Mouse (Mus musculus) embryonic facial prominence, embryonic 13.5 days (tissue): ENCODE data around the gene Tgfbr3. TPM values are rescaled to one million over a fixed set of nuclear protein-coding genes. Genes with fewer than 3 reads are reported as not detected.
"Not testable (repeated sequence)": the region's sequence is repeated elsewhere in the genome, so short reads cannot be mapped to it uniquely, and the experiment has no call there.

Source experiments
- ATAC-seq: fragments of 200-750 bp; cut with Nextera tagmentation; 2 replicates; pipeline ENCODE4 v1.8.0; 2017; ENCODE audit warnings: low read depth; ENCODE audit not compliant: insufficient number of reproducible peaks, insufficient read depth, low FRiP score, low TSS enrichment
- H3K27ac ChIP-seq: fragments of 300-500 bp; sonication (generic); 2 replicates; pipeline ENCODE4 v1.5.1; 2015; ENCODE audit warnings: moderate library complexity, mild to moderate bottlenecking, inconsistent platforms
- H3K27me3 ChIP-seq: fragments of 300-500 bp; sonication (generic); 2 replicates; pipeline ENCODE4 v1.6.1; 2015; ENCODE audit warnings: mild to moderate bottlenecking, inconsistent platforms
- H3K36me3 ChIP-seq: fragments of 300-500 bp; sonication (generic); 2 replicates; pipeline ENCODE4 v1.6.1; 2015; ENCODE audit warnings: mild to moderate bottlenecking, inconsistent platforms
- H3K4me1 ChIP-seq: fragments of 300-500 bp; sonication (generic); 2 replicates; pipeline ENCODE4 v1.6.1; 2015; ENCODE audit warnings: inconsistent platforms
- H3K4me2 ChIP-seq: fragments of 300-500 bp; sonication (generic); 2 replicates; pipeline ENCODE4 v1.6.1; 2015; ENCODE audit warnings: moderate library complexity, mild to moderate bottlenecking, inconsistent platforms
- H3K4me3 ChIP-seq: fragments of 300-500 bp; sonication (generic); 2 replicates; pipeline ENCODE4 v1.5.1; 2015; ENCODE audit warnings: mild to moderate bottlenecking, inconsistent platforms
- H3K9ac ChIP-seq: fragments of 300-500 bp; sonication (generic); 2 replicates; pipeline ENCODE4 v1.6.1; 2015; ENCODE audit warnings: mild to moderate bottlenecking, inconsistent platforms
- H3K9me3 ChIP-seq: fragments of 300-500 bp; sonication (generic); 2 replicates; pipeline ENCODE4 v1.6.1; 2016; ENCODE audit warnings: inconsistent platforms
- WGBS: fragments of 180-500 bp; shearing (Covaris S2); methylation state at CpG from one replicate; pipeline ENCODE4 v1.1.7; 2015; ENCODE audit warnings: mixed read lengths; 5-methylcytosine and 5-hydroxymethylcytosine counted together
- polyA plus RNA-seq: library from polyadenylated mRNA; unstranded; fragments of >200 nt; fragmentation: Nextera tagmentation; extraction: Ambion mirVana; gene quantifications from 2 replicates; pipeline ENCODE4 v1.2.1, GENCODE M21; 2015

Gene Tgfbr3
- polyA plus RNA-seq, 1 experiment from 2014 or later: 35.9 TPM

DNA sequence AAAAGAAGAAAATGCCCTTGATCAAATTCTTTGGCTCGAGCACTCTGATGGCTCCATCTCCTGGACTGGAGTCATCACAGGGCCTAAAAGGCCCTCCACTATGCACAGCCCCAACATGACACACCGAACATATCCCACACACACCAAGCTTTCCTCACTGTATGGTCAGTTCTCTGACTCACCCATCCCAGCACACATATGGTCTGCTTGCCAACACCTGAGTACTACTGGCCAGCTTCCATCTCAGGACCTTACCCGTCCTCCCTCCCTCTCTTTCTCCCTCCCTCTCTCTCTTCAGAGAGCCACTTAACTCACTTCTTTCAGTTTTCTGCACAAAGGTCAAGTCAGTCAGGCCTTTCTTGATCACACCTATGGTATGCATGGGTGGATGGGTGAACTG, 36.0 kb downstream of the Tgfbr3 start:
- Histone ChIP-seq H3K9ac (no peak overlapping the region), H3K36me3 (peaks cover 15% of the 10 kb centered on the region; the same call in 1 of the 2 replicates), H3K27ac (no peak overlapping the region), H3K4me2 (no peak overlapping the region), H3K4me3 (no peak overlapping the region), H3K27me3 (no peaks in the 10 kb centered on the region), H3K4me1 (peaks cover 40% of the 10 kb centered on the region), H3K9me3 (0 out of 2 replicates have a peak, but pooled peaks cover 3% of the 10 kb centered on the region)
- WGBS: 87% methylated on average over 3 of the region's 3 CpGs
- ATAC-seq: no peak

DNA sequence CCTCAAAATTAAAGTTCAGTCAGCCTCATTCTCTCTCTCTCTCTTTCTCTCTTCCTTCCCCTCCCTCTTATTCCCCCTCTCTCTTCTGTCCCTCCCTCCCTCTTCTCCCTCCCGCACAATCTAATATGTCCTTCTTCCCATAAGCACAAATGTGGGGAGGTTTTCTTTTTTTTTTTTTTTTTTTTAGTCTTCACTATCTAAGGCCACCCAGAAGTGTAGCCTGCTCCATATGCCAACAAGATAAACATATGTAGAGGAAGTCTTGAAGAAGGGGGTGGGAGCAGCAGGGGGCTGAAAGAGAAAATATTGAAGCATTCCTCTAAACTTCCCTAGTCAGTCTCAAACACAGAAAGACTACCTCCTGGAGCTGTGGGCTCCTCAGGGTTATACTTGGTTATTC, 37.0 kb downstream of the Tgfbr3 start:
- H3K4me2 ChIP-seq: no peak overlapping the region
- no peak overlapping the region for H3K4me3 ChIP-seq
- H3K9me3 ChIP-seq: 0 out of 2 replicates have a peak, but pooled peaks cover 3% of the 10 kb centered on the region
- peaks cover 49% of the 10 kb centered on the region for H3K4me1 ChIP-seq
- 18% methylated on average over 1 of the region's 1 CpGs for WGBS
- no peaks in the 10 kb centered on the region for H3K27me3 ChIP-seq
- H3K36me3 ChIP-seq: peaks cover 15% of the 10 kb centered on the region; the same call in 1 of the 2 replicates
- peak overlapping the region; percentile 28; the same call in 1 of the 2 replicates for H3K27ac ChIP-seq
- H3K9ac ChIP-seq: no peak overlapping the region
- ATAC-seq: no peak

DNA sequence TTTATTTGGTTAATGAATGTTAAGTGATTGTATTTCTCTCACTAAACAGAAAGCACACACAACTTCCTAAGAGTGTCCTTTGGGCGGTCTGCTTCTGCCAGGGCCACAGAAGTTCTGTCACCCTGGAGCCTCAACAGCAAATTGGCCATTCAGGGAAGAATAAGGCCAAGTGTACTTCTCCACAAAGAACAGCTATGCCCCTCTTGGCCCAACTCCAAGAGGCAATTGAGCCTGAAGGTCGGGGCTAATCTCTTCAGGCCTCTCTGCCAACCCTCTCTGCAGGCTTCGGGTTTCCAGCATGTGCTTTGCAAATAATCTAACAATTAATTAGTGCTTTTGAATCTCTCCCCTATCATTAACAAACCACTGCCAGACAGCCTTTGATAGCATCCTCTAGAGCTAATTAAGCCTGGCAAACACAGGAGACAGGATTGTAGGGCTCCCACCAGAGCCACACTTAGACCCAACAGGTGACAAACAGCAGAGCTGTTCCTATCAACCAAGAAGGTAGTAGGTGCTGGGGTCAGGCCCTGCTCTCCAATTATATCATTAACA, 37.6 kb downstream of the Tgfbr3 start:
- Histone ChIP-seq H3K4me1 (peaks cover 49% of the 10 kb centered on the region), H3K9me3 (0 out of 2 replicates have a peak, but pooled peaks cover 3% of the 10 kb centered on the region), H3K4me2 (no peak overlapping the region), H3K9ac (no peak overlapping the region), H3K27me3 (no peaks in the 10 kb centered on the region), H3K27ac (peak overlapping the region; percentile 40; the same call in 1 of the 2 replicates), H3K36me3 (peaks cover 15% of the 10 kb centered on the region; the same call in 1 of the 2 replicates), H3K4me3 (no peak overlapping the region)
- whole genome bisulfite sequencing: 17% methylated on average over 3 of the region's 3 CpGs
- ATAC-seq: no peak

DNA sequence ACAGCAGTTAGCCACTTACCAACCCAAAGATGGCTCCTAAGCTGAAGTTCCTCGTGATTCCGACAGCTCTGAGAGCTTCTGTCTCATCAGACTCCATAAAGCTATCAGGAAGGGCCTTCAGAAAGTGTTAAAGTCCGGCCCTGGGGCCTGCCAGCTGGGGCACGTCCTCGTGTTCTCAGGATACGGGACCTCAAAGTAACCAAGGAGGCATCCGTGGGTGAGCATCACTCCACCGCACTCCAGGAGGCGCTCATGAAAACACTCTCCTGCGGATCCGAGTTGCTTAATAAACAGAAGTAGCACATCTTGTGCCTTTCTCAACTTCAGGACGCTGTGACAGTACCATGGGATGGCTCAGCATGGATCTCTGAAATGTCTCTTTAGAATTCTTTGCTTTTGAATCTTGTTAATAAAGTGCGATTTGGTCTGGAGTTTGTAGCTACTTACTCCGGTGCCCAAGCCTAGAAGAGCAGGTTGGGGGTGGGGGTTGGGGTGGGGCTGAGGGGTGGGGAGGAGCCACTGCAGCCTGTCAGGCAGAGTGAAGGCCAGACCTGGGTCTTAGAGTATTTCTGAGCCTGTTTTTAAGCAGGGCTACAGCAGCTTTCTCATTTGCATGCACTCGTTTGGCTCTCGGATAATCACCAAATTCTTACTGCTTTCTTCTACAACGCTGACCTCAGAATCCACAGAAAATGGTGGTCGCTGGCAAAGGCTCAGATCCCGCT, 38.7 kb downstream of the Tgfbr3 start:
- ATAC-seq: no peak
- Histone ChIP-seq H3K9me3 (0 out of 2 replicates have a peak, but pooled peaks cover 3% of the 10 kb centered on the region), H3K36me3 (peaks cover 15% of the 10 kb centered on the region; the same call in 1 of the 2 replicates), H3K4me1 (peaks cover 49% of the 10 kb centered on the region), H3K27ac (peak overlapping the region; percentile 23; the same call in 1 of the 2 replicates), H3K4me2 (peak overlapping the region; percentile 36), H3K4me3 (no peak overlapping the region), H3K9ac (no peak overlapping the region), H3K27me3 (no peaks in the 10 kb centered on the region)
- 22% methylated on average over 19 of the region's 19 CpGs for WGBS

DNA sequence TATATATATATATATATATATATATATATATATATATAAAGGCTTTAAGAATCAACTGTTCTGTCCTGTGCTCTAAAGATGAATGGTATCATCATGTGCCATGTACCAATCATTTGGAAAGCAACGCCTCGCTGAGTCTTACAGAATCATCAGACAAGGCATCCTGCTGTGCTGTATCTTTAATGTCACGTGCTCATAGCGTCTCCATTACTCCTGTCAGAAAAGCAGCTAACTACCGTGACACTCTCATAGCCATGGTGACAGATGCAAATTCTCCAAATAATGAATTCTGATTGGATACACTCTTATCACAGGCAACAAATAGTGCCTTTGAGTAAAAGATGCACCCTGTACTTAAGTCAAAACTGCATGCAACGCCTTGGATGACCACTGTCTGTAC, 40.7 kb downstream of the Tgfbr3 start:
- H3K4me3 ChIP-seq: no peak overlapping the region
- H3K36me3 ChIP-seq: peaks cover 10% of the 10 kb centered on the region; the same call in 1 of the 2 replicates
- WGBS: 85% methylated on average over 6 of the region's 6 CpGs
- H3K4me2 ChIP-seq: no peak overlapping the region
- no peaks in the 10 kb centered on the region for H3K27me3 ChIP-seq
- ATAC-seq: no peak
- no peak overlapping the region for H3K9ac ChIP-seq
- H3K4me1 ChIP-seq: peaks cover 49% of the 10 kb centered on the region
- no peak overlapping the region for H3K27ac ChIP-seq
- H3K9me3 ChIP-seq: 0 out of 2 replicates have a peak, but pooled peaks cover 3% of the 10 kb centered on the region

DNA sequence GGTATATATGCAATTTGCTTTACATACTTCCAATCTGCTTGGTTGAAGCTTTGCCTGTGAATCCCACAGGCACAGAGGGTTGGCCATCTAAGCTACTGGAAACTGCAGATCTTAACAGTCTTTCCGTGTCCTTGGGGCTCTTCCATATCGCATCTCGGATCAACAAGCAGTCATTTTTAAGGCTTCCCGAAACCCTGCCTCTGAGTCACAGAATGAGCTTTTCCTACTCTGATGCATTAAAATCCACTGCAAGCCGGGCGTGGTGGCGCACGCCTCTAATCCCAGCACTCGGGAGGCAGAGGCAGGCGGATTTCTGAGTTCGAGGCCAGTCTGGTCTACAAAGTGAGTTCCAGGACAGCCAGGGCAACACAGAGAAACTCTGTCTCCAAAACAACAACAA, 41.1 kb downstream of the Tgfbr3 start:
- peak overlapping the region; percentile 60 for H3K27ac ChIP-seq
- 81% methylated on average over 11 of the region's 11 CpGs for WGBS
- H3K9ac ChIP-seq, H3K4me2 ChIP-seq, ATAC-seq, H3K27me3 ChIP-seq, H3K4me3 ChIP-seq, H3K36me3 ChIP-seq, H3K9me3 ChIP-seq: not testable (repeated sequence)
- peaks cover 50% of the 10 kb centered on the region for H3K4me1 ChIP-seq

DNA sequence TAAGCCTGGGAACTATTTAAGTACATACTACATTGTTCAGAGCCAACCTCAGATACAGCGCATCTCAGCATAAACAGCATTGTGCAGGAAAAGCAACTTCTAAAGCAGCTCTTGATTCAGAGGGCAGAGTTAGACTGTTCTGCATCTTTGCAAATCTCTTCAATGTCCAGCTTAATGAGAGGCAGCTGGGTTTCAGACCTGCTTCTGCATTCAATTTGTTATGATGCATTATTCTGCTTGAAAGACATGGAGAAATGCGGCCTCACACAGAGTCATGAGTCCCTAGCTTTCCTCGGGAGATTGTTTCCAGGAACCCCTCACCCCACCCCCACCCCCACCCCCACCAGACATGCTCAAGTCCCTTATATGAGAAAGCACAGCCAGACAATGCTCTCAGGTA, 41.6 kb downstream of the Tgfbr3 start:
- H3K27ac ChIP-seq: peak overlapping the region; percentile 60
- ATAC-seq: no peak
- peaks cover 10% of the 10 kb centered on the region; the same call in 1 of the 2 replicates for H3K36me3 ChIP-seq

DNA sequence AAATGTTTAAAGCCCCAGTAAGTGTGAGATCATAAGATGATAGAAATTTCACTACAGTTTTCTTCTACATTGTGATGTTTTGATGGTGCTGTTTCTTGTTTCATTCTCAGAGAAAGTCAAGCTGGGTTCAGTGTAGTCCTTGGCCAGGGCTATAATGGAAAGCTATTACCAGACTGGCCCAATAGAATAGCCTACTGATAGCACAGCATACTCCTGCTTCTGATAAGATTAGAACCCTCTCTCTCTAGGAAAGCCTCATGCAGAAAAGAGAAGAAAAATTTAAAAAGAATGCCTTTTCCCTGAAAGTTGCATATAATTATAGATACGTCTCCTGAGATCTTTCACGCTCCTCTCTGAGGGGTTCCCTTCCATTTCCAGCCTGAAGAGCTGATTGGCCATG, 46.0 kb downstream of the Tgfbr3 start:
- no peak overlapping the region for H3K4me3 ChIP-seq
- no peak overlapping the region for H3K4me2 ChIP-seq
- no peaks in the 10 kb centered on the region for H3K36me3 ChIP-seq
- H3K9ac ChIP-seq: no peak overlapping the region
- WGBS: 88% methylated on average over 2 of the region's 2 CpGs
- ATAC-seq: no peak
- H3K9me3 ChIP-seq: no peaks in the 10 kb centered on the region
- H3K4me1 ChIP-seq: peaks cover 26% of the 10 kb centered on the region
- H3K27me3 ChIP-seq: no peaks in the 10 kb centered on the region
- no peak overlapping the region for H3K27ac ChIP-seq

More for the DNA sequence above, 41.6 kb downstream of the Tgfbr3 start:
- Histone ChIP-seq H3K4me1 (peaks cover 49% of the 10 kb centered on the region), H3K9me3 (0 out of 2 replicates have a peak, but pooled peaks cover 3% of the 10 kb centered on the region), H3K4me2 (no peak overlapping the region), H3K4me3 (no peak overlapping the region), H3K9ac (no peak overlapping the region), H3K27me3 (no peaks in the 10 kb centered on the region)
- WGBS: 27% methylated on average over 3 of the region's 3 CpGs

DNA sequence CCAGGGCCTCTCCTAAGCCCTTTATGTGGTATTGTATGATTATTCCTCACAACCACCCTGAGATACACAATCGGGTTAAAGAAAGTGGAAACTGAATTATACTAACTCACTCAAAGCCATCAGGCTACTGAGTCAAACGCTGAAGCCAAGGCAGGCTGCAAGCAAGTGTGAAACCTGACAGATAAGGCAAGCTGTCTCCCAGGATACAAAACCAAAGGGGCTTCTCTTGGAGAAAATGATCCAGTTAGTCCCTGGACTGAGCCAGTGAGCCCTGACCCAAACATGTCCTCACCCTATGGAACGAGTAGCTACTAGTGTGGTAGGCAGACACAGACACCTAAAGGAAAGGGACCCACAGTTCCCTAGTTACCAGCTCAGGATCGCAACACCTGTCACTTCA, 46.4 kb downstream of the Tgfbr3 start:
- Histone ChIP-seq H3K36me3 (no peaks in the 10 kb centered on the region), H3K9ac (no peak overlapping the region), H3K4me2 (no peak overlapping the region), H3K9me3 (no peaks in the 10 kb centered on the region), H3K4me1 (peaks cover 26% of the 10 kb centered on the region), H3K4me3 (no peak overlapping the region), H3K27me3 (no peaks in the 10 kb centered on the region), H3K27ac (no peak overlapping the region)
- 79% methylated on average over 4 of the region's 4 CpGs for WGBS
- ATAC-seq: no peak

DNA sequence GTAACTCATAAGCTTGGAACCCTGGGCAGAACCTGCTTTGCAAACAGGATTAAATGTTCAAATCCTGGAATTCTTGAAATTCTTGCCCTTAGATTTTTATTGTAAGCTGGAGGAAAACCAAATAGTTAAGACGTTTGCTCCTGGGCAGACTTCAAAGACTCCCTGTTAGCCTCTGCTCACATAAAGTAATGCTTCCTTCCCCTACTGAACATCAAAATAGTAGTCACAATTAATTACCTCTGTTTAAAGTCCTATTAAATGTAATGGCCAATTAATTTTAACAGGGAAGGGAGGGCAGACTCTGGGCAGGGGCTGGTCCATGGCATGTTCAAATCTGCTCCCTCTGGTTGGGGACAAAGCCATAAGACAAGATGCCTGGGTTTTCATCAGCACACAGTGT, 49.2 kb downstream of the Tgfbr3 start:
- Histone ChIP-seq H3K9me3 (no peaks in the 10 kb centered on the region), H3K4me1 (peaks cover 46% of the 10 kb centered on the region), H3K36me3 (no peaks in the 10 kb centered on the region), H3K27ac (no peak overlapping the region), H3K27me3 (no peaks in the 10 kb centered on the region), H3K9ac (no peak overlapping the region), H3K4me2 (no peak overlapping the region), H3K4me3 (no peak overlapping the region)
- ATAC-seq: no peak
- 15% methylated on average over 1 of the region's 1 CpGs for WGBS

DNA sequence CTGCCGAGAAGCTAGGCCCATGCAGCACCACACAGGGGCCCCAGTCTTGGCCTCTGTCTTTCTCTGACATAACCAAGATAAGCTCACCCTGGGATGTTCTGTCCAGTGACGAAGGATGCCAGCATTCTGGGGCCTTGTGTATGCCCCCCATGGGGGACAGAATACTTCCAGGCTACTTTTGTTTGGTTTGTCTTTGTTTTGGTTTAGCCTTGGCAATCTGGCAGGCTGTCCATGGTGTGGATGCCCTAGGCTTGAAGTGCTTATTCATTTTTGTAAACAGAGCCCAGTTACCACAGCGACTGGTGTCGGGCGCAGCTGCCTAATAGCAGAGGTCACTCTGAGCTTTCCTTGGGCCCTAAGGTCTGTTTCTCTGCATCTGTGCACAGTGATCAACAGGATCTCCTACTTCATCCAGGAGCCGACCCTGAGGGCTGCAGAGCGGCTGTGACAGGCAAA, 51.4 kb downstream of the Tgfbr3 start:
- Histone ChIP-seq H3K4me1 (peaks cover 62% of the 10 kb centered on the region), H3K4me3 (no peak overlapping the region), H3K9me3 (no peaks in the 10 kb centered on the region), H3K27ac (no peak overlapping the region), H3K4me2 (no peak overlapping the region), H3K9ac (no peak overlapping the region), H3K27me3 (no peaks in the 10 kb centered on the region), H3K36me3 (no peaks in the 10 kb centered on the region)
- 55% methylated on average over 7 of the region's 7 CpGs for WGBS
- ATAC-seq: no peak

DNA sequence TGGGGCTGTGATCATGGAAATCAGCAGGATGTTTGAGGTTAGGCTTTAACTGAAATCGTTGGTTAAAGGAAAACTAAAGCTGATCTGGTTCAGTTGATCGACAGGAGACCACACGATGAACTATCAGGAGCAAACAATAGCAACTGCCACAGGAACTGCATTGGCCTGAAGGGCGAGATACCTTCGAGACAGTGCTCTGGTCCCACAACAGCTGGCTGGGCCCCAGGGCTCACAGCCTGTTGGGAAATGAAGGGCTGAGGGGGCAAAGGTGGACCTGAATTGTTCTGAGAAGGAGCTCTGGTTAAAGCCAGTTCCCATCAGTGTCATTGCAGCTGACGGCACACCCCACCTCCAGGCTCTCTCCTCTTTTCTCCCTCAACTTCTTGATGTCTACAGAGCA, 52.5 kb downstream of the Tgfbr3 start:
- no peak overlapping the region for H3K9ac ChIP-seq
- WGBS: 60% methylated on average over 6 of the region's 6 CpGs

More for the DNA sequence above, 52.5 kb downstream of the Tgfbr3 start:
- Histone ChIP-seq H3K9me3 (no peaks in the 10 kb centered on the region), H3K4me1 (peaks cover 63% of the 10 kb centered on the region), H3K27ac (no peak overlapping the region), H3K27me3 (no peaks in the 10 kb centered on the region), H3K4me2 (no peak overlapping the region), H3K4me3 (no peak overlapping the region), H3K36me3 (no peaks in the 10 kb centered on the region)
- no peak for ATAC-seq
